Mouse (Mus musculus): ENCODE data around the gene Camk1. TPM values are rescaled to one million over a fixed set of nuclear protein-coding genes. Genes with fewer than 3 reads are reported as not detected.

Camk1 gene
- polyA plus RNA-seq, 1 experiment: 19.2 TPM

DNA sequence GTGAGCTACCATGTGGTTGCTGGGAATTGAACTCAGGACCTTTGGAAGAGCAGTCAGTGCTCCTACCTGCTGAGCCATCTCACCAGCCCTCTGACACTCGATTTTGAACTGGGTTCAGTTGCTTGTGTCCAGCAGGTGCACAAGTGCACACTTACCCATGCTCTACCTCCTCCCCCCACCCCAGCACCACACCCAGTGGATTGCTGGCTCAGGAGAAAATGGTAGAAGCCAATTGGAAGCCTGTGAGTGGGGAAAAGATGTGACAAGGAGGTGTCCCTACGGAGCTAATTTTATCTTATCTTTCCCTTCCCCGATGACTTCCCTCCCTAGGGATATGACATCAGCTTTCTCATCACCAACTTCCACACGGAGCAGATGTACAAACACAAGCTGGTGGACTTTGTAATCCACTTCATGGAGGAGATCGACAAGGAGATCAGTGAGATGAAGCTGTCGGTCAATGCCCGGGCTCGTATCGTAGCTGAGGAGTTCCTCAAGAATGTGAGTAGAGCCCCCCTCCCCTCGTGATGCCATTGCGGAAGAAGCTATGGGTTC is 41.5 kb upstream of the Camk1 start:
- Histone ChIP-seq H3K27ac (ENCODE audit: insufficient read depth, low read depth, low read length) (peak overlapping the region; percentile 88), H3K27me3 (ENCODE audit: control insufficient read depth, insufficient read depth, low read length) (no peaks in the 10 kb centered on the region), H3K4me3 (ENCODE audit: low read depth, low read length) (peak overlapping the region; percentile 47; the same call in 1 of the 2 replicates), H3K36me3 (ENCODE audit: control insufficient read depth, insufficient read depth, low read length) (peaks cover 86% of the 10 kb centered on the region), H3K4me1 (ENCODE audit: control insufficient read depth, insufficient read depth, insufficient read length, low read length) (peaks cover 17% of the 10 kb centered on the region)
- no peak for TF ChIP-seq CTCF (IDR thresholded peaks at IDR 0.05; ENCODE audit: extremely low read depth, insufficient read length, insufficient replicate concordance, low read depth, low read length)
- no peak for TF ChIP-seq POLR2A (IDR thresholded peaks at IDR 0.05; ENCODE audit: low read depth, low read length)
- 41% methylated on average over 11 of the region's 11 CpGs for WGBS

DNA sequence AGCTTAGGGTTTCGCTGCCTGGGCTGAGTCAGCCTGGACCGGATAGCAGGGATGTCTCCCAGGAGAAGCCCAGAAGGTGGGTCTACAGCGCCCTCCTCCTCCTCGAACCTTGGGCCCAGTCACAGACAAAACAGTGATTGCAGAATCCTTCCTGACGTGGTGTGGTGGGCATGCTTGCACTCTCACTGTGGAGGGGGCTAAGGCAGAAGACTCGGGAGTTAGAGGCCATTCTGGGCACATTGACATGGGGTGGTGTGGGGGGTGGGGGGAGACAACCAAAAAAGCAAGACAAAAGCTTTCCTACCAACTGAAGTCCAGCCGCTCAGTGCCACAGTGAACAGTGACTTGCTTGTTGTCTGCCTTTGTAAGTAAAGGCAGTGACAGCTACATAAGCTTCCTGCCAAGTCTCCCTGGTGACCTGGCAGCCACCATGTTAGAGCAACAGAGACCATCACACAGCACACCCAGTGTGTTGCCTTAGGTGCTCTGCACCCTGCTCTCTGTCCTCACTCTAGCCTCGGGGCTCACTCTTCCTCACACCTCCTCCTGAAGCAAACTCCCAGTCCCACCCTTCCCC is 40.7 kb upstream of the Camk1 start:
- Histone ChIP-seq H3K27ac (ENCODE audit: insufficient read depth, low read depth, low read length) (peak overlapping the region; percentile 47), H3K4me1 (ENCODE audit: control insufficient read depth, insufficient read depth, insufficient read length, low read length) (peaks cover 21% of the 10 kb centered on the region), H3K36me3 (ENCODE audit: control insufficient read depth, insufficient read depth, low read length) (peaks cover 78% of the 10 kb centered on the region), H3K27me3 (ENCODE audit: control insufficient read depth, insufficient read depth, low read length) (no peaks in the 10 kb centered on the region), H3K4me3 (ENCODE audit: low read depth, low read length) (no peak overlapping the region)
- 92% methylated on average over 8 of the region's 8 CpGs for WGBS
- TF ChIP-seq CTCF (IDR thresholded peaks at IDR 0.05; ENCODE audit: extremely low read depth, insufficient read length, insufficient replicate concordance, low read depth, low read length) (no peak), POLR2A (IDR thresholded peaks at IDR 0.05; ENCODE audit: low read depth, low read length) (no peak)

- H3K36me3 ChIP-seq (ENCODE audit: control insufficient read depth, insufficient read depth, low read length): peaks cover 44% of the 10 kb centered on the region
- no peak overlapping the region for H3K4me3 ChIP-seq (ENCODE audit: low read depth, low read length)
- TF ChIP-seq POLR2A (IDR thresholded peaks at IDR 0.05; ENCODE audit: low read depth, low read length) (no peak), CTCF (IDR thresholded peaks at IDR 0.05; ENCODE audit: extremely low read depth, insufficient read length, insufficient replicate concordance, low read depth, low read length) (peak; percentile 25; the same call in 1 of the 2 replicates)
- peaks cover 21% of the 10 kb centered on the region for H3K4me1 ChIP-seq (ENCODE audit: control insufficient read depth, insufficient read depth, insufficient read length, low read length)
- H3K27me3 ChIP-seq (ENCODE audit: control insufficient read depth, insufficient read depth, low read length): no peaks in the 10 kb centered on the region
- peak overlapping the region; percentile 8; the same call in 1 of the 2 replicates for H3K27ac ChIP-seq (ENCODE audit: insufficient read depth, low read depth, low read length)
- 72% methylated on average over 11 of the region's 11 CpGs for WGBS
Observed at GRCm38 (mm10) chr6:113380480-113380879, 36.7 kb upstream of the Camk1 start.

DNA sequence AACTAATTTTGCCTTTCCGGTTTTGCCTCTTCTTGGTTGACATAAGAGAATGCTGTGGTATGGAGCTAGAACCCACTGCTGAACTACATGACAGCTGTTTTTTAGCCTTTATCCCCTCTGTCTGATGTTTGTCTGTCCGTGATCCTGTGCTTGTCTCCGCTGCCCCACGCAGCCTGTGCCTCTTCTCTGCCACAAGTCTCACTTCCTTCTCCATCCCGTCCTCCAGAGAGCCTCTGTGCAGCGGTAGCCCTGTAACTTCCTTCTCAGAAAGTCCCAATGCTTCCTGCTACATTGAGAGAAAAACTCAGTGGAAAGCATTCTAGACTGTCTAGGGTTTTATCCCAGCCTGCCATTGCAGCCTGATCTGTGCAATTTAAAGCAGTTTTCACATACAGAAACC is 35.5 kb upstream of the Camk1 start:
- peaks cover 43% of the 10 kb centered on the region for H3K36me3 ChIP-seq (ENCODE audit: control insufficient read depth, insufficient read depth, low read length)
- peak overlapping the region; percentile 43 for H3K4me3 ChIP-seq (ENCODE audit: low read depth, low read length)
- H3K4me1 ChIP-seq (ENCODE audit: control insufficient read depth, insufficient read depth, insufficient read length, low read length): peaks cover 15% of the 10 kb centered on the region
- H3K27me3 ChIP-seq (ENCODE audit: control insufficient read depth, insufficient read depth, low read length): no peaks in the 10 kb centered on the region
- no peak for TF ChIP-seq POLR2A (IDR thresholded peaks at IDR 0.05; ENCODE audit: low read depth, low read length)
- no peak for TF ChIP-seq CTCF (IDR thresholded peaks at IDR 0.05; ENCODE audit: extremely low read depth, insufficient read length, insufficient replicate concordance, low read depth, low read length)
- WGBS: 22% methylated on average over 6 of the region's 6 CpGs
- H3K27ac ChIP-seq (ENCODE audit: insufficient read depth, low read depth, low read length): 0 out of 2 replicates have a peak overlapping the region, but pooled peaks have one; percentile 21

GRCm38 (mm10) chr6:113377496-113378385 is 34.0 kb upstream of the Camk1 start, which contains the start of the genes Tada3 and Arpc4:
Gene Tada3, minus strand, starts transcription at chr6:113377883.
Gene Arpc4, plus strand, starts transcription at chr6:113378115.
- peaks cover 39% of the 10 kb centered on the region for H3K36me3 ChIP-seq (ENCODE audit: control insufficient read depth, insufficient read depth, low read length)
- peaks cover 14% of the 10 kb centered on the region for H3K4me1 ChIP-seq (ENCODE audit: control insufficient read depth, insufficient read depth, insufficient read length, low read length)
- no peaks in the 10 kb centered on the region for H3K27me3 ChIP-seq (ENCODE audit: control insufficient read depth, insufficient read depth, low read length)
- TF ChIP-seq POLR2A (IDR thresholded peaks at IDR 0.05; ENCODE audit: low read depth, low read length) (peak; percentile 66), CTCF (IDR thresholded peaks at IDR 0.05; ENCODE audit: extremely low read depth, insufficient read length, insufficient replicate concordance, low read depth, low read length) (no peak)
- WGBS: under 1% methylated on average over 61 of the region's 61 CpGs
- peak within 1 kb of the TSS; percentile 98 for H3K27ac ChIP-seq (ENCODE audit: insufficient read depth, low read depth, low read length)
- H3K4me3 ChIP-seq (ENCODE audit: low read depth, low read length): peak within 1 kb of the TSS; percentile 71

GRCm38 (mm10) chr6:113377172-113377495 is 33.4 kb upstream of the Camk1 start:
- TF ChIP-seq CTCF (IDR thresholded peaks at IDR 0.05; ENCODE audit: extremely low read depth, insufficient read length, insufficient replicate concordance, low read depth, low read length): no peak
- TF ChIP-seq POLR2A (IDR thresholded peaks at IDR 0.05; ENCODE audit: low read depth, low read length): no peak
- H3K27ac ChIP-seq (ENCODE audit: insufficient read depth, low read depth, low read length): peak overlapping the region; percentile 98
- peaks cover 14% of the 10 kb centered on the region for H3K4me1 ChIP-seq (ENCODE audit: control insufficient read depth, insufficient read depth, insufficient read length, low read length)
- peaks cover 39% of the 10 kb centered on the region for H3K36me3 ChIP-seq (ENCODE audit: control insufficient read depth, insufficient read depth, low read length)
- no peaks in the 10 kb centered on the region for H3K27me3 ChIP-seq (ENCODE audit: control insufficient read depth, insufficient read depth, low read length)
- 3% methylated on average over 7 of the region's 7 CpGs for WGBS
- peak overlapping the region; percentile 71 for H3K4me3 ChIP-seq (ENCODE audit: low read depth, low read length)

DNA sequence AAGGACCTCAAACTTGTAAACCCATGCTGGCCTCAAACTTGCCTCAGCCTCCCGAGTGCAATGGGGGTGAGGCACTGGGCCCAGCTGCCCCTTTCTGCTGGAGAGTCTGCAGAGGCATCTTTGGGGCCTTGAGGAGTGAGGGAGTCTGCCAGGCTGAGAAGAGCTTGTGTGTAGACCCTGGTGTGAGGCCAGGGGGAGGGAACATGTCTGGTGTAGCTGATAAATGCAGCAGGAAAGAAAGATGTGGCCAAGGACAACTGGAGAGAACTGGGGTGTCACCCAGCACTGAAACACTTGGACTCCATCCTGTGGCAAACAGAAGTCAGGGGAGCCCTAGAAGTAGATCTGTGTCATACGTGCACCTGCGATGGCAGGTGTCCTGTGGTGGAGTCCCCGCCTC is 29.7 kb upstream of the Camk1 start:
- no peak overlapping the region for H3K4me3 ChIP-seq (ENCODE audit: low read depth, low read length)
- 76% methylated on average over 4 of the region's 4 CpGs for WGBS
- no peak overlapping the region for H3K27ac ChIP-seq (ENCODE audit: insufficient read depth, low read depth, low read length)

More for the DNA sequence above, 29.7 kb upstream of the Camk1 start:
- peaks cover 55% of the 10 kb centered on the region for H3K36me3 ChIP-seq (ENCODE audit: control insufficient read depth, insufficient read depth, low read length)
- H3K4me1 ChIP-seq (ENCODE audit: control insufficient read depth, insufficient read depth, insufficient read length, low read length): no peaks in the 10 kb centered on the region; the same call in 1 of the 2 replicates
- no peak for TF ChIP-seq POLR2A (IDR thresholded peaks at IDR 0.05; ENCODE audit: low read depth, low read length)
- no peak for TF ChIP-seq CTCF (IDR thresholded peaks at IDR 0.05; ENCODE audit: extremely low read depth, insufficient read length, insufficient replicate concordance, low read depth, low read length)
- no peaks in the 10 kb centered on the region for H3K27me3 ChIP-seq (ENCODE audit: control insufficient read depth, insufficient read depth, low read length)

Measured in small intestine, adult 2 months (tissue).